Mouse (Mus musculus): ENCODE results near the gene Myod1. TPM values are rescaled to one million over a fixed set of nuclear protein-coding genes. Genes with fewer than 3 reads are reported as not detected.

Myod1 gene
- polyA plus RNA-seq, 1 experiment from 2014 or later: 0.14 TPM

DNA sequence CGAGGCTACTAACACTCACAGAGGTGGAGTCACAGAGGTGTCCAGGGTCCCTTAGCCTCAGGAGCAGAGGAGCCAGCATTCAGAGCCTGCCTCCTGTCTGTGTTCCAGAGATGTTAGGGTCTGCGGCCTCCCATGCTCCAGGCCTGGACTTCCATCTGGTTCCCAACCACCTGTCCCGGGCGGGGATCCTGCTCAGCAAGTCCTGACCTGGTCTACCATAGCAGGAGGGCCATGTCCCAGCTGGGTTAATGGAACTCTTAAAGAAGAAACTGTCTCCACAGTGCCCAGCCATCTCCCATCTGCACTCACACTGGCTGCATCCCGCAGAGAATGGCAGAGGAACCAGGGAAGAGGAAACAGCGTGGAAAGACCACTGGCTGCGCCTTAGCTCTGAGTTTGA lies 28.5 kb downstream of the Myod1 start:
- peaks cover 21% of the 10 kb centered on the region for H3K4me1 ChIP-seq (replicated peaks; ENCODE audit: control insufficient read depth, insufficient read depth, low read length)
- no peaks in the 10 kb centered on the region for H3K36me3 ChIP-seq (ENCODE audit: control insufficient read depth, insufficient read depth)
- no peaks in the 10 kb centered on the region for H3K27me3 ChIP-seq (replicated peaks; ENCODE audit: control insufficient read depth, insufficient read depth, low read length)
- H3K27ac ChIP-seq (ENCODE audit: low read length): no peak overlapping the region
- no peak for ATAC-seq
- no peak overlapping the region for H3K4me3 ChIP-seq (replicated peaks; ENCODE audit: low read length)
- H3K4me2 ChIP-seq (ENCODE audit: low read length): no peak overlapping the region
- no peaks in the 10 kb centered on the region for H3K9me3 ChIP-seq (ENCODE audit: control insufficient read depth, low read length)
- no peak overlapping the region for H3K9ac ChIP-seq (replicated peaks; ENCODE audit: low read depth, low read length)
- 88% methylated on average over 7 of the region's 7 CpGs for WGBS

GRCm38 (mm10) chr7:46408606-46409005 lies 32.3 kb downstream of the Myod1 start:
- Histone ChIP-seq H3K4me1 (replicated peaks; ENCODE audit: control insufficient read depth, insufficient read depth, low read length) (peaks cover 3% of the 10 kb centered on the region), H3K36me3 (ENCODE audit: control insufficient read depth, insufficient read depth) (no peaks in the 10 kb centered on the region), H3K27ac (ENCODE audit: low read length) (no peak overlapping the region), H3K4me2 (ENCODE audit: low read length) (no peak overlapping the region), H3K9ac (replicated peaks; ENCODE audit: low read depth, low read length) (no peak overlapping the region), H3K4me3 (replicated peaks; ENCODE audit: low read length) (no peak overlapping the region), H3K9me3 (ENCODE audit: control insufficient read depth, low read length) (no peaks in the 10 kb centered on the region), H3K27me3 (replicated peaks; ENCODE audit: control insufficient read depth, insufficient read depth, low read length) (no peaks in the 10 kb centered on the region)
- ATAC-seq: 0 out of 2 replicates have a peak, but pooled peaks have one; percentile 8
- WGBS: 80% methylated on average over 9 of the region's 9 CpGs

DNA sequence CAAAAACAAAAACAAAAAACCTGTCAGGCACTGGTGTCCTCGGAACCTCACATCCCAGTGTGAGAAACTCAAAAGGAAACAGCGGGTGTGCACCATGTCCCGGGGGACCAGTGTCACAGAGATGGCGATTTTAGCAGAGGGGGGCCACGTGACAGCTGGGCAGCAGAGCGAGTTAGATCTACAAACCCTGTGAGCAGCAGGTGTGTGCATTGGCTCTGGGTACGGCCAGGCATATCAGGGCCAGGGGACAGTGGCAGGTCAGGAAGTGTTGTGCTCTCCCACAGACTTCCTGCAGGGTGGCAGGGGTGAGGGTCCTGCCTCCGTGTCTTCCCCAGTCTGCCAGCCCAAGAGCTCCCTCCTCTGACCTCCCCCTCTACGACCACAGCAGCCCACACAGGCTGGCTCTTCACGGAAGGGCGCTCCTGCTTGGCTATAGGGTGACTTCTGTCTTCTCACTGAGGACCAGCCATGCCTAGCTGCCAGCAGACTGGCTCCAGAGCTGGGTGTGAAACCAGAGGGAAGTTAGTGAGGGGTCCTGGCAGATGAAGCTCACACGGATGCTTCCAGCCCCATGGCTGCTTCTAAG lies 33.0 kb downstream of the Myod1 start:
- WGBS: 43% methylated on average over 12 of the region's 12 CpGs
- Histone ChIP-seq H3K4me2 (ENCODE audit: low read length) (no peak overlapping the region), H3K27ac (ENCODE audit: low read length) (no peak overlapping the region), H3K4me3 (replicated peaks; ENCODE audit: low read length) (no peak overlapping the region), H3K27me3 (replicated peaks; ENCODE audit: control insufficient read depth, insufficient read depth, low read length) (no peaks in the 10 kb centered on the region), H3K9me3 (ENCODE audit: control insufficient read depth, low read length) (no peaks in the 10 kb centered on the region), H3K4me1 (replicated peaks; ENCODE audit: control insufficient read depth, insufficient read depth, low read length) (peaks cover 3% of the 10 kb centered on the region), H3K36me3 (ENCODE audit: control insufficient read depth, insufficient read depth) (no peaks in the 10 kb centered on the region), H3K9ac (replicated peaks; ENCODE audit: low read depth, low read length) (no peak overlapping the region)
- no peak for ATAC-seq

- Histone ChIP-seq H3K9ac (replicated peaks; ENCODE audit: low read depth, low read length) (no peak overlapping the region), H3K4me2 (ENCODE audit: low read length) (no peak overlapping the region), H3K27me3 (replicated peaks; ENCODE audit: control insufficient read depth, insufficient read depth, low read length) (no peaks in the 10 kb centered on the region), H3K9me3 (ENCODE audit: control insufficient read depth, low read length) (no peaks in the 10 kb centered on the region), H3K4me3 (replicated peaks; ENCODE audit: low read length) (no peak overlapping the region), H3K36me3 (ENCODE audit: control insufficient read depth, insufficient read depth) (no peaks in the 10 kb centered on the region), H3K4me1 (replicated peaks; ENCODE audit: control insufficient read depth, insufficient read depth, low read length) (peaks cover 3% of the 10 kb centered on the region), H3K27ac (ENCODE audit: low read length) (no peak overlapping the region)
- WGBS: 89% methylated on average over 6 of the region's 6 CpGs
- no peak for ATAC-seq
These were observed 34.5 kb downstream of the Myod1 start for GRCm38 (mm10) chr7:46410727-46411126.

DNA sequence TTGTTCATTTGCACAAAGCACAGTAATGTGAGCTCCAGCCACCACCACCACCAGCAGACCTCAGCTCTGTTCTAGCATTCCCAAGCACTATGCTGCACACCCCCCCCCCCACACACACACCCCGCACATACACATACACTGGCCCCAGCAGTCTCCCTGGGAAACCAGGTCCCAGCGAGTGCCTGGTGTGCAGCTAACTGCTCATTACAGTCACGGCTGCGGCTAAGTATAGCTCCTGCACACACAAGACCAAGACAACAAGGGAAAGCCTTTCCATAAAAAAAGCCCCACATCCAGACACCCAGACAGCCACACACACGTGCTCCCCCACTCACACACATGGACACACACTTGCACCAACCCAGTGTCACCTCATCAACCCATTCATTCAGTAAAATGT lies 36.5 kb downstream of the Myod1 start:
- no peaks in the 10 kb centered on the region for H3K27me3 ChIP-seq (replicated peaks; ENCODE audit: control insufficient read depth, insufficient read depth, low read length)
- no peak overlapping the region for H3K9ac ChIP-seq (replicated peaks; ENCODE audit: low read depth, low read length)
- no peak overlapping the region for H3K4me3 ChIP-seq (replicated peaks; ENCODE audit: low read length)
- no peaks in the 10 kb centered on the region for H3K9me3 ChIP-seq (ENCODE audit: control insufficient read depth, low read length)
- peaks cover 6% of the 10 kb centered on the region for H3K4me1 ChIP-seq (replicated peaks; ENCODE audit: control insufficient read depth, insufficient read depth, low read length)
- ATAC-seq: peak; percentile 41; the same call in 1 of the 2 replicates
- no peak overlapping the region for H3K27ac ChIP-seq (ENCODE audit: low read length)
- no peak overlapping the region for H3K4me2 ChIP-seq (ENCODE audit: low read length)
- H3K36me3 ChIP-seq (ENCODE audit: control insufficient read depth, insufficient read depth): no peaks in the 10 kb centered on the region
- 65% methylated on average over 5 of the region's 5 CpGs for WGBS

GRCm38 (mm10) chr7:46413959-46414725 lies 37.9 kb downstream of the Myod1 start:
- H3K36me3 ChIP-seq (ENCODE audit: control insufficient read depth, insufficient read depth): no peaks in the 10 kb centered on the region
- 78% methylated on average over 6 of the region's 6 CpGs for WGBS
- no peaks in the 10 kb centered on the region for H3K27me3 ChIP-seq (replicated peaks; ENCODE audit: control insufficient read depth, insufficient read depth, low read length)
- H3K4me3 ChIP-seq (replicated peaks; ENCODE audit: low read length): no peak overlapping the region
- no peak overlapping the region for H3K9ac ChIP-seq (replicated peaks; ENCODE audit: low read depth, low read length)
- no peaks in the 10 kb centered on the region for H3K9me3 ChIP-seq (ENCODE audit: control insufficient read depth, low read length)
- H3K4me2 ChIP-seq (ENCODE audit: low read length): no peak overlapping the region
- H3K27ac ChIP-seq (ENCODE audit: low read length): no peak overlapping the region
- no peak for ATAC-seq
- H3K4me1 ChIP-seq (replicated peaks; ENCODE audit: control insufficient read depth, insufficient read depth, low read length): peaks cover 6% of the 10 kb centered on the region

GRCm38 (mm10) chr7:46415818-46416425 lies 39.6 kb downstream of the Myod1 start:
- no peaks in the 10 kb centered on the region for H3K9me3 ChIP-seq (ENCODE audit: control insufficient read depth, low read length)
- no peak for ATAC-seq
- no peak overlapping the region for H3K4me3 ChIP-seq (replicated peaks; ENCODE audit: low read length)
- 71% methylated on average over 14 of the region's 14 CpGs for WGBS
- H3K4me1 ChIP-seq (replicated peaks; ENCODE audit: control insufficient read depth, insufficient read depth, low read length): peaks cover 3% of the 10 kb centered on the region; the same call in 1 of the 2 replicates
- no peak overlapping the region for H3K27ac ChIP-seq (ENCODE audit: low read length)
- H3K36me3 ChIP-seq (ENCODE audit: control insufficient read depth, insufficient read depth): no peaks in the 10 kb centered on the region
- H3K9ac ChIP-seq (replicated peaks; ENCODE audit: low read depth, low read length): no peak overlapping the region
- no peak overlapping the region for H3K4me2 ChIP-seq (ENCODE audit: low read length)
- H3K27me3 ChIP-seq (replicated peaks; ENCODE audit: control insufficient read depth, insufficient read depth, low read length): no peaks in the 10 kb centered on the region

DNA sequence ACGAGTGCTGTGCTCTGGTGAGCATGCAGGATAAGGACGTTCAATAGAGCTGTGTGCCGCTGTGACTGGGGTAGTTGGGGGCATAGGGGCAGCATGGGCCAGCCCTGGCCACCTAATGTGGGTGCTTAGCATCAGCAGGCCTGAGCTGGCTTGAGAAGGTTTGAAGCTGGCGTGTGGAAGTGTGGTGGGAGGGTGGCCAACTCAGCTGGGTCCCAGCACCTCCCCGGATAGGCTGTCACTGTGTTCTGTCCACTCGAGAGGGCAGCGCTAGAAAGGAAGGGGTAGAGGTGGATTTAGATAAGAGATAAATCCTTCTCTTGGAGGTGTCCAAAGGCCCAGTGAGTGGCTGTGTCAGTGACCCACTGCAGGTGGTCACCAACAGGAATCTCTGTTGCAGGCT lies 41.2 kb downstream of the Myod1 start:
- 76% methylated on average over 7 of the region's 7 CpGs for WGBS
- Histone ChIP-seq H3K27ac (ENCODE audit: low read length) (no peak overlapping the region), H3K9me3 (ENCODE audit: control insufficient read depth, low read length) (no peaks in the 10 kb centered on the region), H3K4me3 (replicated peaks; ENCODE audit: low read length) (no peak overlapping the region), H3K36me3 (ENCODE audit: control insufficient read depth, insufficient read depth) (no peaks in the 10 kb centered on the region), H3K9ac (replicated peaks; ENCODE audit: low read depth, low read length) (no peak overlapping the region), H3K4me2 (ENCODE audit: low read length) (no peak overlapping the region), H3K27me3 (replicated peaks; ENCODE audit: control insufficient read depth, insufficient read depth, low read length) (no peaks in the 10 kb centered on the region), H3K4me1 (replicated peaks; ENCODE audit: control insufficient read depth, insufficient read depth, low read length) (peaks cover 17% of the 10 kb centered on the region)
- no peak for ATAC-seq

GRCm38 (mm10) chr7:46418102-46418622 lies 41.9 kb downstream of the Myod1 start:
- H3K27ac ChIP-seq (ENCODE audit: low read length): no peak overlapping the region
- no peak overlapping the region for H3K4me2 ChIP-seq (ENCODE audit: low read length)
- no peaks in the 10 kb centered on the region for H3K36me3 ChIP-seq (ENCODE audit: control insufficient read depth, insufficient read depth)
- ATAC-seq: no peak
- H3K9ac ChIP-seq (replicated peaks; ENCODE audit: low read depth, low read length): no peak overlapping the region
- peaks cover 24% of the 10 kb centered on the region for H3K4me1 ChIP-seq (replicated peaks; ENCODE audit: control insufficient read depth, insufficient read depth, low read length)
- 83% methylated on average over 16 of the region's 16 CpGs for WGBS
- no peaks in the 10 kb centered on the region for H3K9me3 ChIP-seq (ENCODE audit: control insufficient read depth, low read length)
- no peaks in the 10 kb centered on the region for H3K27me3 ChIP-seq (replicated peaks; ENCODE audit: control insufficient read depth, insufficient read depth, low read length)
- no peak overlapping the region for H3K4me3 ChIP-seq (replicated peaks; ENCODE audit: low read length)

Measured in forebrain, embryonic 16.5 days (tissue).